Mouse (Mus musculus) liver (tissue): ENCODE results near the gene Gm28553.
"Not testable (repeated sequence)": the region's sequence is repeated elsewhere in the genome, so short reads cannot be mapped to it uniquely, and the experiment has no call there.

ENCODE experiments used
- DNase-seq: peaks from one replicate; pipeline ENCODE4 v3.0.0-alpha.2; 2020; ENCODE audit warnings: mixed read lengths

Gene Gm28553

DNA sequence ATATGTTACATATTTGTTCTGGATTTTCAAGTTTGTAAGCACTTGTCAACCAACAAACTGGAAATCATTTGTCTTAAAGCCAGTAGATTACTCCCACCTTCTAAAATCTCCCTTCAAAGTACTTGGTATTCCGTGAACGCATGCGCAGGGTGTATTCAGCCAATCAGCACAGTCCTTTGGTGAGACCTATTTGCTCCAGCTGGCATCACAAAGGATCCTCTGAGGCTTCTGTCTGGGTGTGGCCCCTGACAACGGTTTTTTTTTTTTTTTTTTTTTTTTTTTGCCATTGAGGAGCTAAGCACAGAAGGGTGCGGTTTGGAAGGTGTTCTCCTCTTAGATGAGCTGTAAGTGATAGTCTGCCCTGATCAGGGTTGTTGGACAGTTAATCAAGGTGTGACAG is at the start of gene Gm28553:
TSS of gene Gm28553 (plus strand) at position 301 of the 400 bp plus-strand sequence.
- not testable (repeated sequence) for DNase-seq
